Mouse (Mus musculus) B cell, adult 2 months (primary cell): ENCODE results near the gene Pdgfb.

Source experiments
- DNase-seq, 2 experiments: peaks; one replicate each; pipeline ENCODE4 v3.0.0; 2022

Pdgfb gene

DNA sequence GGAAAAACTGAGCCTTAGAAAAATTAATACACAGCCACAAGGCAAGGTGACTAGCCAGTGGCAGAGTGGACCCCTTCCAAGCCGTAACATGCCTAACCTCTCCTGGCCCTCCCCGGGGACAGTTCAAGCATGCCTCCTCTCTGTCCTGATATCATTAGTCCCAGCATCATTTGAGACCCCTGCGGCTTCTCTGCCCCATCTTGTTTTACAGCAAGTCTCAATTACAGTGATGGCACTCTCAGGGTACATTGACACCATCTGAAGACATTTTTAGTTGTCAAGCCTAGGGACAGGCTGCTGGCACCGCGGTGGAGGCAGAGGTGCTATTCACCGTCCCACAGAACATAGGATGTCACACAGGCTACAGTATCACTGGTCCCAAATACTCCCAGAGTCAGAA lies 6.3 kb downstream of the Pdgfb start:
- DNase-seq, result no peak

DNA sequence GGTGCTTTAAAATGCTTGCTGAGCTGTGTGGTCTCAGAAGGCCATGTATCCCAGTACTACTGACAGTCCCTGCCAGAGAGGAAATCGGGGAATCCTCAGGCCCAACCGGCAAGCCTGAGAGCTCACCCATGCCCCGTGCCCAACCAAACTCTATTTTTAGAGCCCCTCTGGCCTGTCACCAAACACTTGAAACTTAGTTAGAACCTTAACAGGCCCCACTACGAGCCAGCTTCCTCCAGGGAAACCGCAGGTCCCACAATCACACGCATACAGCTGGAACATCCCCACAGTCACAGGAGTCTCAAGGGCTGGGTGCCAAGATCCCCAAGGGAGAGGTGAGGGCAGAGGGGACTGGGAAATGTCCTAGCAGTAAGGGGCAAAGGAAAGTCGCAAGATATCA lies 8.6 kb downstream of the Pdgfb start:
- DNase-seq, result no peak

- DNase-seq, result no peak
Measured at GRCm38 (mm10) chr15:80005436-80005835, 9.3 kb downstream of the Pdgfb start.

DNA sequence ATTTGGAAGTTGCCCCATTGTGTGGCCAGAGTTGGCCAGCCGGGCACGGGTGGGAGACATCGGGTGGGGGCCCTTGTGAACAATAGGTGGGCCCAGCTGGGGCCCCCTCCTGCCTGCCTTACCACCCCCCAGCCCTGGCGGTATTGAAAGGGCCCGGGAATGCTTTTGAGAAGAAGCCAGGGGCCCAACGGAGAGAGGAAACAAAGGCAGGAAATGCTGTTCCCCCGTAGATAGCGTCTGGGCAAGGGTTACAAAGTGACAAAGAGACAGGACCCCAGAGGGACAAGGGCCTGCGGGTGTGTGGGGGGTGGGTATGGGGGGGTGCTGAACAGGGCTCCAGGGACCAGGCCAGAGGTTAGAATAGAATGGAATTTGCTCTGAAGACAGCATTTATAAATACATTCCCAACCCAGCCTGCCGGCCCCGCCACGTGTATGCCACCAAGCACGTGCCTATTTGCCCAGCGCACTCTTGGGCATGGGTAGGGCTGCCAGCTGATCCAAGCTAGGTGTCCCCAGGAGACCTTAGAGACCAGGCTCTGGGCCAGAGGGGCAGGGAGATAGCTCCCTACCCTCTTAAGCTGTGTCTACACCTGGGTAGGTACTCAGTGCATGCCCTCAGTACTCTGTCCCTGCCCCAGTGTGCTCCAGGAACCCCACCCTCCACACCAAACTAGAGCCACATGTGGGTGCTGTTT lies 10.0 kb downstream of the Pdgfb start:
- no peak for DNase-seq

GRCm38 (mm10) chr15:80003581-80003980 lies 11.2 kb downstream of the Pdgfb start:
- no peak for DNase-seq

- no peak for DNase-seq
Measured at GRCm38 (mm10) chr15:80001601-80002000, 13.2 kb downstream of the Pdgfb start.

- no peak for DNase-seq
Measured at GRCm38 (mm10) chr15:80000694-80001093, 14.1 kb downstream of the Pdgfb start.

- DNase-seq, result no peak
Measured at GRCm38 (mm10) chr15:79997988-79998387, 16.8 kb downstream of the Pdgfb start.

DNA sequence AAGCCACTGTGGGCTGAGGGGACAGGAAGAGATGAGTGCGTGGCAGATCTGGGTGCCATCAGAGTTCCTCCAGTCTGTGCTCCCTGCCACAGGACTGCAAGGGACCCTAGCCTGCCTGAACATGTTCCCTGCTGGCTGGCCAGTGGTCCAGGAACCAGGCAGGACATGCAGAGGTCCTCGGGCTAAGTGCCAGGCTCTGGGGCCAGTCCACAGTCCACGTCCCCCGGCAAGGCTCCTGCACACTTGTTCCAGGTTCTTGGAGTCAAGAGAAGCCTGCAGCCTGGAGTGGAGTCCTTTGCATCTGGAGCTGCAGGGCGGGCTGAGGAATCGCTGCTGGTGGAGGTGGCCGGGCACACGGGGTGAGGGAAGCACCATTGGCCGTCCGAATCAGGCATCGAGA lies 18.0 kb downstream of the Pdgfb start:
- DNase-seq, result no peak

- DNase-seq, result no peak
Measured at GRCm38 (mm10) chr15:79995552-79995951, 19.2 kb downstream of the Pdgfb start.

- no peak for DNase-seq
Measured at GRCm38 (mm10) chr15:79994566-79994965, 20.2 kb downstream of the Pdgfb start.

GRCm38 (mm10) chr15:79986182-79986581 lies 28.6 kb downstream of the Pdgfb start:
- DNase-seq, result no peak

- DNase-seq, result no peak
Measured at GRCm38 (mm10) chr15:79985471-79985870, 29.3 kb downstream of the Pdgfb start.

DNA sequence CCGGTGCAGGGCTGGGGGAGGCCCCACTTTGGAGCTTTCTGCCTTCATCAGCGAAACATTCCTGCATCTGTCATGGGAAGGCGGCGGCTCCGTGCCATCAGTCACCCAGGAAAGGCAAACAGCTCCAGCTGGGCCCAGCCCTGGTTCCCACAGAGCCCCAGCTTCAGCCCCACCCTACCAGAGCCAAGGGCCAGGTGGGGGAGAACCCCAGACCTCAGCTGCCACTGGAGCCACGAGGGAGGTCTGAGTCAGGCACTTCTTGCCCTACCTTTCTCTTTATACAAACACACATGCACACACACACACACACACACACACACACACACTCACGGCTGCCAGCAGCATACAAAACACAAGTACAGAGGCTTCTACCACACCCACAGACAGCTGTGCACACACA lies 30.6 kb downstream of the Pdgfb start:
- no peak for DNase-seq

DNA sequence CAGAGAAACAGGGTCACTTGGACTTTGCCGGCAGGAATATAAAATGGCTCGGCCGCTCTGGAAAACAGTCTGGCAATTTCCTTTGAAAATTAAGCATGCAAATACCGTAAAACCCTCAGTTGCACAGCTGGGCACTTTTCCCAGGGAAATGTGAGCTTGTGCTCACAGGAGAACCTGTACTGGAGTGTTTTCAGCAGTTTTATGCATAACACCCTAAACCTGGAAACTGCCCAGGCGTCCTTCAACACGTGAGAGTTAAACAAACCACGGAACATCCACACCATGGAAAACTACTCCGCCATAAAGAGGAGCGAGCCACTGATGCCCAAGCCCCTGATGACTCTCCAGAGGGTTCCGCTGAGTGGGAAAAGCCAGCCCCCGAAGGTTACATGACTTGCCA lies 34.1 kb downstream of the Pdgfb start:
- no peak for DNase-seq

GRCm38 (mm10) chr15:79972186-79972585 lies 42.6 kb downstream of the Pdgfb start:
- no peak for DNase-seq

GRCm38 (mm10) chr15:79970940-79971339 lies 43.8 kb downstream of the Pdgfb start, which contains the start of gene Cbx7:
Gene Cbx7, minus strand, starts transcription at chr15:79971119.
- no peak for DNase-seq

- no peak for DNase-seq
Measured at GRCm38 (mm10) chr15:79970491-79970890, 44.3 kb downstream of the Pdgfb start.

GRCm38 (mm10) chr15:79967346-79967745 lies 47.4 kb downstream of the Pdgfb start:
- DNase-seq, result no peak

- DNase-seq, result no peak
Measured at GRCm38 (mm10) chr15:79964376-79964775, 50.4 kb downstream of the Pdgfb start.

- DNase-seq, result no peak
Measured at GRCm38 (mm10) chr15:79962661-79963060, 52.1 kb downstream of the Pdgfb start.

DNA sequence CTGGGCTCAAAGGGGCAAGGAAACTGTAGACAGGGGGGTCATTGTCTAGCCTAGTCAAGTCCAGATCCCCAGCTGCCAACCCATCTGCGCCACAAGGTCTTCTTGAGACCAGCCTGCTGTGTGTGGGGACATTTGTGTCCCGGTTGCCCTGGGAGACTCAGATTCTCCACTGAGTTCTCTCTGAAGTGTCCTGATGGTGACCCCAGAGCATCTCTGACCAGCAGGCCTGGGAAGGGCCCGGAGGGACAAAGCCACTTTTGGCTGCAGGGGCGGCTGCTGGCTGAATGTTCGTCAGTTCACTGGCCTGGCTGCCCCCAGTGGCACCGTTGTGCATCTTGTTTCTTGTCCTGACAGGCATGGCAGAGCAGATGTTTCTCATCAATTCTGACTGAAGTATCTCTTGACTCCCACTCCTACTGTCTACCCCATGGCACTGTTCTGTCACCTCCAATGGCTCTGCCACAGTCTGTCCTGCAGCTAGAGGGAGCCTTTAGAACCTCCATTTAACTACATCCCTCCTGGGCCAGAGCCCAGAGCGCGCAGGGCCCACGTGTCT lies 53.3 kb downstream of the Pdgfb start:
- DNase-seq, result no peak

- DNase-seq, result no peak
Measured at GRCm38 (mm10) chr15:79958418-79958817, 56.4 kb downstream of the Pdgfb start.

DNA sequence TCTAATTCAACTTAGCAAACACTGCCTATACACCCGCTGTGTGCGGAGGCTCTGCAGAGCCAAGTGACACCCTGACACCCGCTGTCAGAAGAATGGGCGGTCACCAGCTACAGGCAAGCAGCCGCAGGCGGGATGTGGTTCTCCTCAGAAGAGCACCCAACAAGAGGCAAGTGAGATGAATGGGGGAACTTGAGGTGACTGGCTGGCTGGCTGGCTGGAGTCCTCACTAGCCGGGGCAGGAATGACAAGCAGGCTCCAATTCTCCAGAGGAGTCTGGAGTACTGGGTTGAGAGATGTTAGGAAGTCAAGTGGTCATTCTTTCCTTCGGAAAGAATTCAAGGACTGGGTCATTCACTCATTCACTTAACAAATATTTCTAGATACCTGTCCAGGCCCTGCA lies 58.2 kb downstream of the Pdgfb start:
- no peak for DNase-seq

- no peak for DNase-seq
Measured at GRCm38 (mm10) chr15:79953470-79953869, 61.3 kb downstream of the Pdgfb start.
